Mouse (Mus musculus): ENCODE measurements around the gene Otulin. TPM values are rescaled to one million over a fixed set of nuclear protein-coding genes. Genes with fewer than 3 reads are reported as not detected.

Gene Otulin
- total and polyA plus RNA-seq, 3 experiments, result 33.8 to 40.3 (median 37.4) TPM

DNA sequence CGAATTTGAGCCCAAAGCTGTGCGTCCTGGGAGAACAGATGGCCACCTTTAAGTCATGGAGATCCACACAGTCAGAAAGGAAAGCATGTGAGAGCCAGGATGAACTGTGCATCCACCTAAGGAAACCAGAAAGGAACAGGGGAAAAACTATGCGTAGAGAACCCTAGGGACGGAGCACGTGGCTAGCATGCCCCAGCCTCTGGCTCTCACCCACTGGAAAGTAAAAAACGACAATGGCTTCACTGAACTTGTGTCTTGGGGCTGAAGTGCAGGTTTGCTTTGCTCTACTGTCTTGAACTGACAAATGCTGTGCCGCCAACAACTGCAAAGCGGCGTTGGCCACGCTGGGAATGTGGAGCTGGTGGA, 4.6 kb downstream of the Otulin start:
- Histone ChIP-seq H3K9me3 (replicated peaks) (no peaks in the 10 kb centered on the region), H3K4me1 (ENCODE audit: insufficient read depth, low read depth, low read length) (peaks cover 45% of the 10 kb centered on the region), H3K4me3 (ENCODE audit: low read depth, low read length) (no peak overlapping the region), H3K27me3 (ENCODE audit: insufficient read depth, low read length) (no peaks in the 10 kb centered on the region), H3K36me3 (replicated peaks) (peaks cover 74% of the 10 kb centered on the region)
- no peak for DNase-seq (ENCODE audit: low spot score)
- ATAC-seq (ENCODE audit: extremely low read depth, insufficient number of reproducible peaks, low FRiP score, poor library complexity, severe bottlenecking), result no peak
- TF ChIP-seq GATA2 (IDR thresholded peaks at IDR 0.05; ENCODE audit: borderline replicate concordance, low read depth, low read length) (no peak), CTCF (IDR thresholded peaks at IDR 0.05; ENCODE audit: low read depth, low read length) (no peak), GATA1 (IDR thresholded peaks at IDR 0.05; ENCODE audit: borderline replicate concordance, low read length) (no peak), POLR2AphosphoS5 (IDR thresholded peaks at IDR 0.05; ENCODE audit: insufficient replicate concordance, low read depth, low read length) (no peak), TAL1 (conservative IDR thresholded peaks at IDR 0.05; ENCODE audit: low read depth, low read length) (no peak)

DNA sequence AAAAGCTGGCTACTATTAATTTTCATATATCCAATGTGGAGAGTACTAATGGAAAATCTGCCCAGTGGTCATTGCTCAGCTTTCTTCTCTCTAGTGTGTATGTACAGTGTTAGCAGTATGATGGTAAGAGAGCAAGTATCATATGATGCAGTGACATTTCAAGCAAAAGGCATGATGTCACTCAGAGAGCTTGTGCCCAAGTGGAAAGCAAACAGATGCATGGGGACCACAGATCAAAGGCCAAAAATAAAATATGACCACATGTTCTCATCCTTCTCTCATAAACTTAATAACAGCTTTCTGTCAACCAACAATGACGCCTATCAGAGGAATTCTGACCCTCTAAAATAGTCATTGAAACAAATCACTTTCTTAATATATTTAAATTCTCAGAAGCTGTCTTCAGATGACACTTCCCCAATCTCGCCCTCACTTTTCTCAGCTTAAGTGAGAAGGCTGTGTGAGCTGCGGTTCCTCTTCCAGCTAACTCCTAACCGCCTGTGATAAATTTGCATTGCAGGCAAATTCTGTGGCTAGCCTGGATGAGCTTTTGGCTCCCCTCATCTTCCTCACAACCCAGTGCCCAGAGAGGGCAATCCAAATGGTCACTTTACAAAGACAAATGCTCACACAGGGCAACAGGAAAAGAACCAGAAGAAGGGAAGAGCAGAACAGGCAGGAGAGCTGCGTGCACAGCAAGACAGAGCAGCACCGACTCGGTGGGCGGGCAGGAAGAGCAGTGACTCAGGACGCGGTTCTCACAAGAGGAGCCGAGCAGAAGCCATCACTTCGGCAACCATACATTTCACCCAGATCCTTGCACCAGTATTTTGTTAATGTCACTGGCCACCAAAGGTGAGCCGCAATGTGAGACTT, 5.2 kb downstream of the Otulin start:
- DNase-seq (ENCODE audit: low spot score) (no peak), ATAC-seq (ENCODE audit: extremely low read depth, insufficient number of reproducible peaks, low FRiP score, poor library complexity, severe bottlenecking) (no peak)
- TF ChIP-seq POLR2AphosphoS5 (IDR thresholded peaks at IDR 0.05; ENCODE audit: insufficient replicate concordance, low read depth, low read length) (no peak), GATA2 (IDR thresholded peaks at IDR 0.05; ENCODE audit: borderline replicate concordance, low read depth, low read length) (no peak), GATA1 (IDR thresholded peaks at IDR 0.05; ENCODE audit: borderline replicate concordance, low read length) (no peak), CTCF (IDR thresholded peaks at IDR 0.05; ENCODE audit: low read depth, low read length) (no peak), TAL1 (conservative IDR thresholded peaks at IDR 0.05; ENCODE audit: low read depth, low read length) (no peak)
- H3K9me3 ChIP-seq (replicated peaks), result no peaks in the 10 kb centered on the region
- no peak overlapping the region for H3K4me3 ChIP-seq (ENCODE audit: low read depth, low read length)
- H3K36me3 ChIP-seq (replicated peaks), result peaks cover 80% of the 10 kb centered on the region
- H3K4me1 ChIP-seq (ENCODE audit: insufficient read depth, low read depth, low read length), result peaks cover 47% of the 10 kb centered on the region
- no peaks in the 10 kb centered on the region for H3K27me3 ChIP-seq (ENCODE audit: insufficient read depth, low read length)

- no peak for DNase-seq (ENCODE audit: low spot score)
- TF ChIP-seq TAL1 (conservative IDR thresholded peaks at IDR 0.05; ENCODE audit: low read depth, low read length) (no peak), POLR2AphosphoS5 (IDR thresholded peaks at IDR 0.05; ENCODE audit: insufficient replicate concordance, low read depth, low read length) (no peak), GATA1 (IDR thresholded peaks at IDR 0.05; ENCODE audit: borderline replicate concordance, low read length) (no peak), GATA2 (IDR thresholded peaks at IDR 0.05; ENCODE audit: borderline replicate concordance, low read depth, low read length) (no peak), CTCF (IDR thresholded peaks at IDR 0.05; ENCODE audit: low read depth, low read length) (no peak)
- no peaks in the 10 kb centered on the region for H3K9me3 ChIP-seq (replicated peaks)
- H3K36me3 ChIP-seq (replicated peaks), result peaks cover 93% of the 10 kb centered on the region
- H3K4me3 ChIP-seq (ENCODE audit: low read depth, low read length), result no peak overlapping the region
- H3K4me1 ChIP-seq (ENCODE audit: insufficient read depth, low read depth, low read length), result peaks cover 51% of the 10 kb centered on the region
- H3K27me3 ChIP-seq (ENCODE audit: insufficient read depth, low read length), result no peaks in the 10 kb centered on the region
- no peak for ATAC-seq (ENCODE audit: extremely low read depth, insufficient number of reproducible peaks, low FRiP score, poor library complexity, severe bottlenecking)
These were observed 7.2 kb downstream of the Otulin start for GRCm38 (mm10) chr15:27623286-27623685.

DNA sequence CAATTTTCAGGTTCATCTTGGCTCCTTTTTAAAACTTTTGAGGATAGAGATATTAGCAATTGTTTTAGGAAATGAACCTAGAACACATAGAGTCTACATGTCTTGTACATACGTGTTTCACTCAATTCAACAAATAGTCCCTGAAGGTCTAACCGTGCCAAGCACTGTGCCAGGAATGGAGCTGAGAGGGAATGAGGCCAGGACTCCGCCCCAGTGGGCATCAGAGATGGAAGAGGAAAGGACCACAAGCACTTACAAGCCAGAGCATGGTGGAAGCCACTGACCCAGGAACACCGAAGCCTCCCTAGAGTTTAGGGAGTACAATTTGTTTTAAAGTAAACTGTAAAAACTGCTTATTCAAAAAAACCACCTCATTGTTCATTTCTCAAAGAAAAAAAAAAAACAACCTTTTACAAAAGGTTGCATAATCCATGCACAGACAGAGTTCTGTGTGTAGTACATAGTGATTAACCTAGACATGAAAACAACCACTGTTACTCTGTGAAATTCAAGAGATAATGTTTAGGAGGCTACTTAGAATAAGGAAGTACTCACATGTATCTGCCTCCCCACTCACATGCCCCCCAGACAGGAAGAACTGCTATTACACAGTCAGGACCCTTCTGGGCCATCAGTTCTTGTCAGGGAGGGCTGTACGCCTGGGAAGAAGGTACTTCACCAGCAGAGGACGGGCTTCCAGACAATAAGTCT, 9.9 kb downstream of the Otulin start:
- DNase-seq (ENCODE audit: low spot score) (no peak), ATAC-seq (ENCODE audit: extremely low read depth, insufficient number of reproducible peaks, low FRiP score, poor library complexity, severe bottlenecking) (0 out of 2 replicates have a peak, but pooled peaks have one; percentile 16)
- no peaks in the 10 kb centered on the region for H3K9me3 ChIP-seq (replicated peaks)
- H3K4me1 ChIP-seq (ENCODE audit: insufficient read depth, low read depth, low read length), result peaks cover 35% of the 10 kb centered on the region
- peaks cover 93% of the 10 kb centered on the region for H3K36me3 ChIP-seq (replicated peaks)
- no peak overlapping the region for H3K4me3 ChIP-seq (ENCODE audit: low read depth, low read length)
- TF ChIP-seq TAL1 (conservative IDR thresholded peaks at IDR 0.05; ENCODE audit: low read depth, low read length) (no peak), POLR2AphosphoS5 (IDR thresholded peaks at IDR 0.05; ENCODE audit: insufficient replicate concordance, low read depth, low read length) (no peak), GATA1 (IDR thresholded peaks at IDR 0.05; ENCODE audit: borderline replicate concordance, low read length) (no peak), GATA2 (IDR thresholded peaks at IDR 0.05; ENCODE audit: borderline replicate concordance, low read depth, low read length) (no peak), CTCF (IDR thresholded peaks at IDR 0.05; ENCODE audit: low read depth, low read length) (no peak)
- no peaks in the 10 kb centered on the region for H3K27me3 ChIP-seq (ENCODE audit: insufficient read depth, low read length)

DNA sequence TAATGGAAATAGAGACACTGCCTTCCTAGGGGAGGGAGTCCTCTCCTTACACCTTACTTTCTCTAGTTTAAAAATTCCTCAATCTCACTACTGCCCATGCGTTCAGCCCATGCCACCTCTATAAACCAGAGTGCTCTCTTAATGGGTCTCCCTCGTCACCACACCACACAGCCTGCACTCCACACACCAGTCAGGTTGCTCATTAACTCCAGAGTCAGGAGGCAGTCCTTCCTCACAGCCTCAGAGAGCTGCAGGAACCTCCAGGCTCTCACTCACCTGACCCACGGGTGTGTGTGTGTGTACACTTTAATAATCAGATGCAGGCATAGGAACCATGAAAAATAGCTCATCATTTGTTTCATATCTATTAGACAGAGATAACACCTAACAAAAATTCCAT, 10.8 kb downstream of the Otulin start:
- peaks cover 91% of the 10 kb centered on the region for H3K36me3 ChIP-seq (replicated peaks)
- DNase-seq (ENCODE audit: low spot score) (no peak), ATAC-seq (ENCODE audit: extremely low read depth, insufficient number of reproducible peaks, low FRiP score, poor library complexity, severe bottlenecking) (no peak)
- no peak overlapping the region for H3K4me3 ChIP-seq (ENCODE audit: low read depth, low read length)
- H3K4me1 ChIP-seq (ENCODE audit: insufficient read depth, low read depth, low read length), result peaks cover 28% of the 10 kb centered on the region
- no peaks in the 10 kb centered on the region for H3K9me3 ChIP-seq (replicated peaks)
- H3K27me3 ChIP-seq (ENCODE audit: insufficient read depth, low read length), result no peaks in the 10 kb centered on the region
- TF ChIP-seq GATA1 (IDR thresholded peaks at IDR 0.05; ENCODE audit: borderline replicate concordance, low read length) (no peak), TAL1 (conservative IDR thresholded peaks at IDR 0.05; ENCODE audit: low read depth, low read length) (no peak), GATA2 (IDR thresholded peaks at IDR 0.05; ENCODE audit: borderline replicate concordance, low read depth, low read length) (no peak), POLR2AphosphoS5 (IDR thresholded peaks at IDR 0.05; ENCODE audit: insufficient replicate concordance, low read depth, low read length) (no peak), CTCF (IDR thresholded peaks at IDR 0.05; ENCODE audit: low read depth, low read length) (no peak)

Measured in G1E (cell line).